Mouse (Mus musculus) ES-Bruce4 (cell line): ENCODE data around the gene Stard9.

Source experiments
- CTCF ChIP-seq: IDR thresholded peaks from one replicate; pipeline ENCODE4 v1.8.1; 2011; ENCODE audit warnings: low read depth, low read length
- EP300 ChIP-seq: IDR thresholded peaks from 2 replicates; pipeline ENCODE4 v1.6.1; 2011; ENCODE audit warnings: low read depth, low read length; ENCODE audit not compliant: insufficient read depth
- POLR2A ChIP-seq: IDR thresholded peaks from one replicate; pipeline ENCODE4 v1.8.1; 2011; ENCODE audit warnings: low read length; ENCODE audit not compliant: insufficient read depth

- TF ChIP-seq POLR2A = no peak
- TF ChIP-seq CTCF = no peak
- TF ChIP-seq EP300 = no peak
Measured at GRCm38 (mm10) chr2:120723621-120724020, 94.7 kb downstream of the Stard9 start.
